Mouse (Mus musculus) mouse trophoblast stem cell (cell line): ENCODE measurements around the gene Gm21708.
"Not testable (repeated sequence)": the region's sequence is repeated elsewhere in the genome, so short reads cannot be mapped to it uniquely, and the experiment has no call there.

Experiments used
- in situ Hi-C, 2 experiments: fragments of 300-500 bp; cut with MseI, MboI; formaldehyde crosslinking; loops; 2 replicates in 1 of 2; 3 replicates in 1 of 2; pipeline ENCODE4 v1.15.1; 2025

Gene Gm21708

DNA sequence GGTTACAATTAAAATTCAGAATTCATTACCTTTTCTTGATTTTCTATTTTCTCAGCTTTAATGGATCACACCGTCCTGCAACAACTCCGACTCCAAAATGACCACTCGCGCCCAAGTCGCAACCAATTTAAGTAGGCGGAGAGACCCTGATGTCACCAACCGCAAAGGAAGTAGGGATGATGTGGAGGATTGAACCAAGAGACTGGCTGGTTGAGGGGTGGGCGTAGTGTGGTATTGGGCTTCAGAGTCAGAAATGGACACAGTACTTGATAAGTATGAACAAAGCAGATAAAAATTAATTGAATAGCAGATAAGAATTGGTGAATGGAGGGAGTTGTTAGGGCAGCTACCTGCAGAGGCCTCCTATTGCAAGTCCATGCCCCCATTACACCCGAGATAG lies at the start of gene Gm21708, which contains the start of gene Gm21704:
Gene Gm21708 (minus strand): TSS at position 101 of the 400 bp plus-strand sequence.
Gene Gm21704 (minus strand): TSS at position 101 of the 400 bp plus-strand sequence.
- in situ Hi-C loops, result not testable (repeated sequence)
